Mouse (Mus musculus): ENCODE measurements around the gene Huwe1.

- TF ChIP-seq ZNF384 (IDR thresholded peaks at IDR 0.05; ENCODE audit: low read depth, low read length) (no peak), CHD2 (IDR thresholded peaks at IDR 0.05; ENCODE audit: low read depth, low read length) (no peak), MAFK (IDR thresholded peaks at IDR 0.05; ENCODE audit: insufficient read depth, low read depth, low read length) (no peak), HCFC1 (IDR thresholded peaks at IDR 0.05; ENCODE audit: borderline replicate concordance, insufficient read depth, low read length) (peak; percentile 49; the same call in 1 of the 2 replicates)
These were observed 1.8 kb downstream of the Huwe1 start for GRCm38 (mm10) chrX:151802328-151802955.
